Mouse (Mus musculus): ENCODE measurements at regions not wholly inside any gene's neighbourhood (a gene's known extent, or its start where the extent isn't known, plus 50 kb on each side); places are given as distances from the start of the nearest gene placed in this dataset.

DNA sequence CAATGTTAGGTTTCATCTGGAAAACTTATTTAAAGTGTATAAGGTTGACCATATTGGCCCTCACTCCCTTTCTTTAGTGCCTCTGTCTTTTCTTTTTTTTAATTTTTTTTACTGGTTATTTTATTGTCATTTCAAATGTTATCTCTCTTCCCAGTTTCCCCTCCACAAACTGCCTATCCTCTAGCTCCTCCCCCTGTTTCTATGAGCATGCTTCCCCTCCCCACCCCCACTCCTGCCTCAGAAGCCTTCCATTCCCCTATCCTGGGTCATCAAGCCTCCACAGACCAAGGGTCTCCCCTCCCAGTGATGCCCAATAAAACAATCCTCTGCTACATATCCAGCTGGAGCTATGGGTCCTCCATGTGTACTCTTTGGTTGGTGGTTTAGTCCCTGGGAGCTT is 2134.9 kb upstream of the Lrrc6 start:
- no peak for DNase-seq (ENCODE audit: low read depth)

DNA sequence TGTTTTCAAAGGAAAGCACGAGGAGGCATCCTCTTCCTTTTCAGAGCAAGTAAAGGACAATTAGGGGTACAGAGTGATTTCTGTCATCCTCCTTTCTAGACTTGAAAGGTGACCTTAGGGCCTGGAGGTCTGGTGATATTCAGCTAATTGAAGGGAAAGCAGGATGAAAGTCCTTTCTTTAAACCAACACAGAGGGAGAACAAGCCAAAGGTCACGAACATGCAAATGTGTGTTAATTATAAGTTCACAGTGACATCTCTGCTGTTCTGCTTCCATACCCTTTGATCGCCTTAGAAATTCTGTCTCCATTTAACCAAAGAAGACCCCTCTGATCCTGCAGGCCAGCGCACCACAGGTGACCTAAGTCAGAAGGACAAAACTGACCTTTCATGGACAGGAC is 2126.3 kb upstream of the Lrrc6 start:
- DNase-seq (ENCODE audit: low read depth) = no peak

DNA sequence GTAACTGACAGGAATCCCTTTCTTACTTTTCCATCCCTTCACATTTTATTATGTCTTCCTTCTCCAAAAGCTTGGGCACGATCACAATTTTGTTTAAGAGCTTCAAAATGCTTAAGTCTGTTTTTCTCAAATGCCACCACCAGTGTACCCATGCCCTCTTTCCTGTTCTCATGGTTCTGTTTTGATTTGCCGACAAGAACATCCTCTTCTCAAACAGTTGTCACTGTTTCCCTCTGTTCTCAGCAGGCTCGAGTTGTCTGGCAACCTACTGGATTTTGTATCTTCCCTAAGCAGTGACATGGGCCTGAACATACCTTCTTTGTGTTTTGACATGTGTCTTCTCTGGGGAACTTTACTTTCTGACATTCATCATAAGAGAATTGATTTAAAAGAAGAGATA is 2124.1 kb upstream of the Lrrc6 start:
- DNase-seq (ENCODE audit: low read depth) = no peak

DNA sequence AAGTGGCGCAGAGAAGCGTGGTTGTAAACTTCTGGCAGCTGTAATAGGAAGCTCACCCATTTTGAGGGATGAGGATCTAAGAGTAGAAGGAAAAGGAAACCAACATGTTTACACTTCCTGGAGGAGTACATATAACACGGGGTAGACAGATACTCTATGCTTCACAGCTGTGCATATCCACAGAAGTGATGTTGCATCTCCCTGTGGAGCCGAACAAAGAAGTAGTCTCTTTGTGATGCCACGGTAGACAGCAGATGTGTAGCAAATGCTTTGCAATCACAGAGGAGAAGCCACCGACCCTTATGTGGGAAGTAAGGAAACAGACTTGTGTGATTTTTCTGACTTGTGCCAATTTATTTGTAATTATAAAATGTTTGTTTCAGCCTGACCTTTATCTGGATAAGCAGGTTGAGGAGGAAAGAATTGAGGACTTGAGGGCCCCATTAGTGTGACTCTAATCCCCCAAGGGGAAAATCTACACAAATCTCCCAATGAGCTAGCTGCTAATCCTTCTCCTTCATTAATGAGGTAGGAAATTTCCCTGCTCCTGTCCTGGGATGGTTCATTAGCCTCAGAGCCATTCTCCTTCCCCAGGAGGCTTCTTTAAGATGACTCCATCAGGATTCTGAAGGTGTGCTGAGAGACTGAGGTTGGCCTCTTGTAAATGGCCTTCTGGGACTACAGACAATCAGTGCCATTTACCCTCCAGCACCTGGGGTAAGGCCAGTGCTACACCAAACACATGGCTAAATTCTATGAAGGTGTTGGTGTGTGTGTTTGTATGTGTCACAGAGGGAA is 2119.9 kb upstream of the Lrrc6 start:
- no peak for DNase-seq (ENCODE audit: low read depth)

DNA sequence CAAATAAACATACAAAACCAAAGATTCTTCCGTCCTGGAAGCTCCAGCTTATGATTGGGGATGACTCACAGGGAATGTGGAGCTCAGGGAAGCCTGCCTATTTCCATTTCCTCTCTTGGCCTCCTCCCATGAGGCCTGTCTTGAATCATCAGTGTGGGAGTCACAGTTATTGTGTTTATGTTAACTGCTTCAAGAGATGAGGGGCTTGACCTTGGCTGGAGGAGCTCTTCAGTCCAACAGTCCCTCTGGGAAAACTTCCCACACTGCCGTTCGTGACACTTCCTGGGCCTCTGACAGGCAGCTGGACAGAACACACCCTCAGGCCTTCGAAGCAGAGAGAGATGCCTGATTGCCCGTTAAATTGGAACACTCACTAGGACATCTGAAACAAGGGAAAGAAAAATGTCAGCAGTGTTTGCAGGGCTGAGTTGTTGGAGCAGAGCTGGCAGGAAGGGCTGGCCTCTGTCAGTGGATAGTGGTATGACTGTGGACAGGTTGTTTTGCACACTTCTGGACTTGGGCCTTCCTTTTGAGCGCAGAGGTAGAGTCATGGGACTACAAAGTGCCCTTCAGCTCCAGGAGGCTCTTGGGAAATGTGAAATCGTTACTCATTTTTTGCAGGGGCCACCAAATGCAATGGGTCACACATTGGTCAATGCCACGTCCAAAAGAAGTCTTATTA is 2105.5 kb upstream of the Lrrc6 start:
- peak; percentile 70 for DNase-seq (ENCODE audit: low read depth)

DNA sequence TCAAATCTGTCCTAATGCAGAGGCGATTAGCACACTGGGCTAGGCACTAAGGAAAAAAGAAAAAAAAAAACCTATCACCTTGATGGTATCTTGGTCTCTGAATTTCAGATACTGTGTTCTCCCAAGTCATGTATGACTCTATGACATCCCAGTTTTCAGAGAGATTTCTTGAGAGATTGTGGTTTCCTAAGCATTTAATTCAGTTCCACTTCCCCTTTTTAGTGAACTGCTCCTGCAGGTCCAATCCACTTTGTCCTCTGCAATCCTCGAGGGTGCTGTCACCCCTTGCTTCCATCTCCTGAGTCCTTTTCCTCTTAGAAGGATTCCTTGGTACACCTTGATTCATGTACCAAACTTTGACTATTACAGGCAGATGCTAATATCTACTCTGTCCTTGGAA is 2104.8 kb upstream of the Lrrc6 start:
- DNase-seq (ENCODE audit: low read depth) = no peak

DNA sequence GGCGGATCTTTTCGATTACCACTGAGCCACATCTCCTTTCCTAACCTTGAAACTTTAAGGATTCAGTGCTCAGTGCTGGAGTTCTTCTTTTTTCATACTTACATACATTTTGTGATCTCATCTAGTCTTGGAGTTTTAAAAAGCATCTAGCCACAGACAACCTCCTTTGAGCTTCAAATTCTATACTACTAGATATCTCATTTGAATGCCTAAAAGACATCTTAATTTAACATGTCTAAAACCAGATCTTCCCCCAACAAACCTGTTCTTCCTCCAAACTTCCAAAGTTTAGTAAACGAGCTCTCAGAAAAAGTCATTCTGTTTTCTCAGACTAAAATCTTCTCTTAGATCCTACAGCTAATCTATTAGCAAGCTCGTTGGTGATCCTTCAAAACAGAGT is 2081.5 kb upstream of the Lrrc6 start:
- DNase-seq (ENCODE audit: low read depth) = no peak

DNA sequence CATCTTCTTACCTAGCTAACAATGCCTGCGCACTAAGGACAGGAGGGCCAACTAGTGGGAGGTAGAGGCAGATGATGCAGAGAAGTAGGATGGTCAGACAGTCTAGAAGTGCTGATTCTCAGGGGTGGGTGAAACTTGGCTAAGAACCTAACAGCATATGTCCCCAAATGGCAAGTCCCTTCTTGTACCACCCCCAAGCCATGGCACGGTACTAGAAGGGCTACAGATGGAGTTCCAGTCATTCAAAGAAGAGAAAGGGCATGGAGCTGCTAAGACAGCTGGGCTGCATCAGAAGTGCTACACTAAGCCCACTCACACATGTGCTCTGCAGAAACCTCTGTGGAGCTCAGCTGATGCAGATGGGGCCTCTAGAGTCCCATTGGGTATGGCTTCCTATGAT is 2078.8 kb upstream of the Lrrc6 start:
- DNase-seq (ENCODE audit: low read depth) = no peak

DNA sequence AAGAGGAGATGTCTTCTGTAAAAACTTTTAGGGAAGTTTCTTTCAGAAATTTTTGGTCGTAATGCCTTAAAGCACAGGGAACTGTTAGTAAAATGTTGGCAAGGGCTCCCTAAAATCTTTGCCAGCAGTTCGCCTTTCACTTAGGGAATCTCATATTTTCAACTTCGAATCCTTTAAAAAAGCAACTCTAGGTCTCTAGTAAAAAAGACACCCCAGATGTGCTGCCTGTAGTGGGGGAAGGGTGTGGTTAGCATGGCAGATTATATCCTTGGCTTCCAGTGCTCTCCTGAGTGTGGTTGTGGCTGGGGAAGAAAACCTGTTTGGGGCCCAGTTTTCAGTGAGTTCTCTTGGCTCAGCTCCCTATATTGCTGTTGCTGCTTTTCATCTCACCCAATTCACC is 2059.9 kb upstream of the Lrrc6 start:
- no peak for DNase-seq (ENCODE audit: low read depth)

DNA sequence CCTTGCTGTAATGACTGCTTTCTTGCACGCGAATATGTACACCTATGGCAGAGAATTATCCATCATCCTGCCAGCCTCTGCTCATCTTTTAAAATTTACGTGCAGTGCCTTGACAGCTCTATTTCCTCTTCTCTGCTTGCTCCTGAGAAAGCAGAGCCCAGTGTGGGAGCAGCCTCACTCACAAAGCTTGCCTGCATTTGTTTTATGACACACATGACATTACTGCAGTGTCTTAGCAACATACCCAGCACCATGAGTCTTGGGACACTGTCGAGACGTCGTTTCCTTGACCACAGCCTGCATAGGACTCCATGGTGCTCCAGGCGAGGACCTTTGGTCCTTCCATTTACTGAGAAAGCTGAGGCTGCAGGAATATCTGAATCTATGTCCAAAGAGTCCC is 2055.4 kb upstream of the Lrrc6 start:
- no peak for DNase-seq (ENCODE audit: low read depth)

DNA sequence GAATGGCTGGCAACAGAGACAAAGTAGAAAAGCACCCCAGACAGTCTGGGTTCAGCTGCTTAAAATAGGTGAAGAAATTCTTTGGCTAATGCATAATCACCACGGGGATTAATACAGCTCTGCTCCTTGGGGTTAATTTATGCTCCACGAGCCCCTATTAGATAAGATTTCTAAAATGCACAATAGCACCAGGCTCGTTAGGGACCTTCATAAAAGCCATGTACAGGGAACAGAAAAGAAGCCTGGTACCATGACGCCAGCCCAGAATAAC is 2035.3 kb upstream of the Lrrc6 start:
- no peak for DNase-seq (ENCODE audit: low read depth)

DNA sequence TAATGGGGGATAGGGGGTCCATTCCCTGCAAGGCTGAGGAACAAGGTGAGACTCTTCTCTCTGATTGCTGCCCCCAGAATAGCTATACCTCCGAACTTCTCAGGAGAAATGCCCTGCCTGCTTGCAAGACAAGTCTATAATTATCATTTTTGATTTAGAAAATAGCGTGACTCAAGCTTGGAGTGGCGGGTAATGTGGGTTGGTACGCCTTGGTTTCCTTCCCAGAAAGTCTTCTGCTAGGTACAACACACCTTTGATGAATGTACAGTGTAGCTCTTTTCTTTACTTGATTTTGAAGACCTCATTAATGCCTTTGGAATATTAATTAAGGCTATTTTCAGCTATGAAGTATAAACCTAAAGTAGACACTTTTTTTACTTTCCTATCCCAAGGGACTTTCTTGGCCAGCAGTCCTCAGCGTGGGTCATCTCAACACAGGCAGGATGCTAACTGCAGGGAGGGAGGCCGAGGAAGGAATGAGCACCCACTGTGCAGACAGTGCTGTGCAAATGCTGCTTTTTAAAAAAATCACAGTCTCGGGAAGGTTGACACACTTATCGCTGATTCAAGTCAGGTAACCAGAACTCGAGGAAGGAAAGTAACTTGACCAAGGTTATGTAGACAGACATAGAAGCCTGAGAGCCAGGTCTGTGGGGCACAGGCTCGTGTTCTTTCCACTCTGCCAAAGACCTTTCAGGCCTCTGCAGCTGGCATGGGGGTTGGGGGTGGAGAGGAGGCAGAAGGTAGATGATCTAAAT is 2034.8 kb upstream of the Lrrc6 start:
- DNase-seq (ENCODE audit: low read depth) = no peak

DNA sequence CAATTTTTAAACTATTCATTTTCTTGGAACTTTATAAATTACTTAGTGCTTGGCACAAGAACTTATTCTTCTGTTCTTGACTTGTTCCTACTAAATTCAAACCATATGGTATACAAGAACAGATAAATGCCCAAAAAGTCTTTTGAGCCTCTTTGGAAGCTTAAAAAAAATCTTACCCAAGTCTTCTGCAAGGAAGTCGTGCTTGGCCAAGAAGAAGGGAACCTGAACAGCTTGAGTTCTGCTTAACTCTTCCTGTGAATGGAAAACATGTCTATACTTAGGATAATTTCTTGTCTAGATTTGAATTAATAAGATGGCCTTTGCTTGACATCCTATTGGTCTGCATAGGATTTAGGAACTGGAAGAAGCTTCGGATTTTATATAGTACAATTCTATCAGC is 2020.0 kb upstream of the Lrrc6 start:
- no peak for DNase-seq (ENCODE audit: low read depth)

DNA sequence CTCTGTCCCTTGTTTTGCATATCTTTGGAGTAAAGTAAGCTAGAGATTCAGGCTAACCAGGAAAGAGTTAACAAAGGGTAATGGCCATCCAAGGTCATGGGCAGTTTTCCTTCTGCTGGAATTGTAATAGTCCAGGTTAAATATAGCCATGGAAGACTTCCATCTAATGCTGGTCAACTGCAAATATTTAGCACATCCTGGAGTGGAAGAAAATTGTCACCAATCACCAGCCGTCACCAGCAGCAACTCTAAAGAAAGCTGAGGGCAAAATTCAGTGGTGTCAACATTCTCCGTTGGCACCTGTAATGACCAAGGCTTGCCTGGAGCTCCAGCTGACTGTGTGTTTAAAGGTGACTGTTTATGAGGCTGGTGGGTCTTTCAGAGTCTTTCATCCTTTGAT is 2011.7 kb upstream of the Lrrc6 start:
- DNase-seq (ENCODE audit: low read depth) = no peak

DNA sequence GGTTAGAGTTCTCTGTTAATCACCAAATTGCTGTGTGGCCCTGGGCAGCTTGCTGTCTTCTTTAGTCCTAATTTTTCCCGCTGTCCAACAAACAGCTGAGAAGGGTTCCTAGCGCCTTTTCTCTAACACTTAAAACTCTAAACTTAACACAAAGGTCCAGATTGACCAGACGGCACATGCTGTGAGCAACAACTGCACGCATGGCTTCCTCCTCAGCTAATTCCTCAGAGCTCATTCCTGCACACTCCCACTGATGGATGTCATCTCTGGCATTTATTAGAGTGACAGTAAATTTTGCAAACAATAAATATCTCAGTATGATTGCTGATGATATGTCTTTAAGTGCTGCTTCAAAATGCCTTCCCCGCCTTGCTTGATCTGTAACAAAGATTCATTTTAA is 2007.5 kb upstream of the Lrrc6 start:
- DNase-seq (ENCODE audit: low read depth) = no peak

DNA sequence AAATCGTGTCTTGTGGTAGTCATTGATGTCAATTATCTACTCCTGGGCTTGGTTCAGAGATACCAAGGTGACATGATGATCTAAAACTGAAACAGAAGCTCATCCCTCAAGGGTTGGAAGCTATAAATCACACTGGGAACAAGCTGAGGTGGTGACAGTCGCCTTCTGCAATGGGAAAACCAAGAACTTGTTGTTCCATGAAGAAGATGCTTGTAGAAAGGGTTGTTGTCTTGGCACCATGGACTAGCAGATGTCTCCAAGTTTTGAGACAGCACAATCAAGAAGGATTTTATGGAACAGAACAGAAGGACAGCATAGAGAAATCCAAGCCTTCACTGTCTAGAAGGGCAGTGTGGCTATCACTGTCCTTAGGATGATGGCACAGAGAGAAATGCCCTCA is 2005.4 kb upstream of the Lrrc6 start:
- DNase-seq (ENCODE audit: low read depth) = no peak

DNA sequence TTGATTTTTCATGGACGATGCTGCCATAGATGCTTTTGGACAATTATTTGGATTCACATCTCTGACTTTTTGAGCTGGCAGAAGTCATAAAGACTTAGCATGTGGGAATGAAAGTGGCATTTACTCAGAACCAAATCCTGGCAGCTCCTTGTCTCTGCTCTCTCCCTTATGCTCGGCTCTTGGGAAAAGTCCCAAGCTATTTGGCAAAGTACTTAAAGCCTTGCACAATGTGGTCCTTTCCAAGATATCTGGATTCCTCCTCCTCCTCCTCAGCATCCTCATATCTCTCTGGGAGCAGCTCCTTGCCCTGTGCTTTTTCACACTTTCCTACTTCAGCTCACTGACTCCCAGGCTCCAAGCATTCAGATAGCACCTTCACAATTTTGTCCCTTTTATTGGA is 1995.7 kb upstream of the Lrrc6 start:
- DNase-seq (ENCODE audit: low read depth) = no peak

DNA sequence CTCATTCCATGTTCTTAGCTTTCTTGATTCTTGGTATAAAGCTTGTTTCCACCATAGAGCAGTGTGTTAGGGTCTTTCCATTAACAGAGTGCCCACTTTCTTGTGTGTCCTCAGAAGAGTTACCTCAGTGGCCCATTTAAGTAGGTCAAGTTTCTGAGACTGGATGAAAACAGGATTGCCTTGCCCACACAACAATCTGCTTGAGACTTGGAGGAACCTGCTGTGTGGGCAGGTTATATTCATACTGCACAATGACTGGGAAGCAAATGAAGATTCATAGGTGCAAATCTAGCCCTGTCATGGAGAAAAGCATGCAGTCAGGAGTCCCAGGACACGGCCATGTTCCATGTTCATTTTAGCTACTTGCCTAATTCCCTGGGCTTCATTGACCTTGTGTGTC is 1984.1 kb upstream of the Lrrc6 start:
- DNase-seq (ENCODE audit: low read depth) = no peak

DNA sequence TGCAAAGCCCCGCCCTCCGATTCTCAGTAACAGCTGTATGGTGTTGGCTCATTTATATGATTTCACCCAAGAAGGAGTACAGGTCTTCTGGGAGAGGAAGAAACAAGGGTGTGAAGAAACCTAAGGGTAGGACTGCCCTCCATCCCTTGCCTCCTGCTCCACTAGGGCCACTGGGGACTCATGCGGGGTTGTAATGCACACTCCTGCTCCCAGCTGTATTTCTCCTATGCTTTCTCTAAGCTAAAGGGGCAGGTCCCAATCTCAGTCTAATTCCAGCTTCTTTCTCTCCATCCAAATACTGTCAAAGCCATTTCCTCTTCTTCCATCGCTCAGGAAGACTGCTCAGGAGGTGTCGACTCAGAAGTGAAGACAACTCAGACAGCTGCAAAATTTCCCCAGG is 1977.0 kb upstream of the Lrrc6 start:
- no peak for DNase-seq (ENCODE audit: low read depth)

DNA sequence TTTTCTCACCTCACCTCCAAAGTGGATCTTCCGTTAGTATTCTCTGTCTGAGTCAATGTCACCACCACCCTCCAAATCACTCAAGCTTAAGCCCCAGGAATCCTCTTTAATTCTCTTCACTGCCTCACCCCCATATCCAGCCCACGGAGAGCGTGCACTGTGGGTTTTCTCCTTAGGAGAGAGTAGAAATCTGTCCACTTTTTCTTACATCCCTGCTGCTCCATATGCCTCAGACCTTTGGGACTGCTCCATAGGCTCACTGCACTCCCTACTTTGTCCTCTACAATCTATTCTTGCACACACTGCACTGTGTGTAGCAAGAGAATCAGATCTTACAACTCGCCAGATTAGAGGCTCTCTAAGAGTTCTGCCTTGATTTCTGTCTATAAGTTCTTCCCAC is 1971.2 kb upstream of the Lrrc6 start:
- DNase-seq (ENCODE audit: low read depth) = no peak

DNA sequence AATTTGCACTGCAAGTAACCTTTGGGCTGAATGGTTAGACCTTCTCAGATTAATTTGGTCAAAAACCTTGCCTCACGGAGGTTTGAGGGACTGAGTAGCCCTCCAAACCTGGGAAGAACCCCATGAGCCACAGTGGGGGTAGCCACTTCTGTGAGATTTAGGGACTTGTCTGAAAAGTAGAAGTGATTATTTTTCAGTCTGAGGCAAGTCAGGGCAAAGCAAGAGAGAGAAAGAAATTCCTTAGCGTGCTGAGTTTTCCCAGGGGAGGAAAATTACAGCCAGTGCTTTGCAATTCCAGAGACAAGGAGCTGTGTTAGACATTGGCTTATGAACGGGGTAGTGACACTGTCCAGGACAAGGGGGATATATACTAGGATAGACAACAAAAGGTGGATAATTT is 1962.1 kb upstream of the Lrrc6 start:
- DNase-seq (ENCODE audit: low read depth) = no peak

DNA sequence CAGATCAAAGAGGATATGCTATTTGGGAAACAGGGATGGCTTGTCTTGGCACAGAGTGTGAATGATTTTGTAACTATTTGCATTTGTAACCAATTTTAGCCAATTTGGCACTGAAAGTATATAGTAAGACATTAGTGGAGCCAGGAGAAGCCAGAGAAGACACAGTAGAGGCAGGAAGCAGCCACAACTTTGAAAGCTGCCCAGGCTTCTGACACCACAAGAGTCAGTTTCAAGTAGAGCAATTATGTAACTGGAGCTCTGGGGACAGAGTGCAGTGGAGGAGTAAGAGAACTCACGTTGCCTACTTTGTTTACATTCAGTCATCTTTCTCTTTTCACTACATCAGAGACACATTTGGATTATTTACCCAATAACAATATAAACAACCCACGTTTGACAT is 1956.5 kb upstream of the Lrrc6 start:
- no peak for DNase-seq (ENCODE audit: low read depth)

DNA sequence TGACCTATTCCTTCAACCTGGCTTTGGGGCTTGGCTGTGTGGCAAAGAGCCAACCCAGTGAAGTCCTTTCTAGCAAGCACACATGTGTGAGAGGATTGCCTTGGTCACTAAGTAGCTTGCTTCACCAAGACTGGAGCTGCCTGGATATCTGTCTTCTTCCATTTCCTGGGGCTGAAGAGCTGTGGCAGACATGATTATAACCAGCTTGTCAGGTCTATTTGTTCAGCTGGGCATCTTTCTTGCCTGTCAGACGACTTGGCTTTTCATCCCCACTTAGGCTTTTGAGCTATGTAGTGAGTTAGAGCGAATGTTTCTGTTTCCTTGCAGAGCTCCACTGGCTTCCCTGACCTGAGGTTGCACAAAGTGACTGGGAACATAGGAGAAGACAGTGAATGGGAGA is 1951.3 kb upstream of the Lrrc6 start:
- DNase-seq (ENCODE audit: low read depth) = no peak

DNA sequence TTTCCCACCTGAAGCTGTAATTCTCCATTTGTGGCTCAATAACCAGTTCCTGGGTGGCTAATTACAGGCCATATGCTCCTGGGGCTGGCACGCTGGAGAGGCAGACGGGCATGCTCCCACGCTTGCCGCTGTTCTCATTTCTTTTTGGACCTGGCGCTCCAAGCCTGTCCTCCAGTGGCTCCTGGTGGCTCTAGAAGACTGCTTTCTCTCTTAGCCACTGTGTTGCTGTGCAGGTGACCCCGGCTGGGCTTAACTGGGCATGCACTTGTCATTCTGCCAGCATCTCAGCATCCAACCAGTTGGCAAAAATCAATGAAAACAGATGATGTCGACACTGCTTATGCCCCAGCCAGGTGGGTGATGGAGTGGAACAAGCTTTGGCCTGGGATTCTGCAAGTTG is 1944.6 kb upstream of the Lrrc6 start:
- DNase-seq (ENCODE audit: low read depth) = no peak
